Mouse (Mus musculus) spleen, adult 2 months (tissue): ENCODE data around the gene Coasy.

Experiments
- CTCF ChIP-seq: fragments of 200-500 bp; IDR thresholded peaks from 2 replicates; pipeline ENCODE4 v1.5.1; 2011; ENCODE audit warnings: mild to moderate bottlenecking, inconsistent platforms; ENCODE audit not compliant: insufficient read depth, insufficient read length, insufficient replicate concordance; ENCODE audit errors: extremely low read depth
- POLR2A ChIP-seq: fragments of 200-500 bp; IDR thresholded peaks from 2 replicates; pipeline ENCODE4 v1.6.1; 2011; ENCODE audit warnings: low read depth, low read length, inconsistent platforms

DNA sequence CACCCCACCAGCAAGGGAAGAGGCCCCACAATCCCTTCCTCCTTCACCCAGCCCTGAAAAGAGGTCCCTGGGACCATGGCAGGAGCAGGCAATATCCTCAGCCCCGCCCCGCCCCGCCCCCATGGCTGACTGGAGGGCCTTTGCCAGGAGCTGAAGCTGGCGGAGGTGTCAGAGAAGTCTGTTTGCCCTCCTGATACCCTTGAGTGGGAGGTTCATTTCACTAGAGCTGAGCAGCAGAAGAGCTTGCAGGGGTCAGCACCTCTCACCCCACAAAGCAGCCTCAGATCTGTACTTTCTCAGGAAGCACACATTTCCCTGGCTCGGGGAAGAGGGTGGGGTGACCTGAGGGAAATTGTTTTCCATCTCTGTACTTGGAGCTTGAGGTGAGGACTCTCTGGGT, 23.6 kb upstream of the Coasy start:
- TF ChIP-seq CTCF, result no peak
- no peak for TF ChIP-seq POLR2A
